8 mouse cellular contexts compared by ENCODE assay signal in genomic region chr3:26834178-26835050, GRCm38 (mm10).
A peak's percentile ranks its signal among the peaks of the same experiment; 100 is the strongest.
DNase-seq lines count a peak whose midpoint lies in the region; ATAC-seq and TF ChIP-seq lines count a peak whose summit lies in the region.

No protein-coding gene starts in this region.

- no peak for TF ChIP-seq POLR2A in CH12.LX (IDR thresholded peaks at IDR 0.05; ENCODE audit: low read depth, low read length)

- H3K27me3 ChIP-seq in CH12.LX (replicated peaks), result no peaks in the 10 kb centered on the region
- H3K27me3 ChIP-seq in kidney, embryonic 14.5 days (ENCODE audit: control insufficient read depth, insufficient read depth, low read length), result no peaks in the 10 kb centered on the region
- H3K27me3 ChIP-seq in midbrain, embryonic 13.5 days, result no peaks in the 10 kb centered on the region

- no peaks in the 10 kb centered on the region for H3K9me3 ChIP-seq in CH12.LX (replicated peaks; ENCODE audit: low read length)
- H3K9me3 ChIP-seq in kidney, embryonic 14.5 days (ENCODE audit: control insufficient read depth, low read length), result no peaks in the 10 kb centered on the region
- H3K9me3 ChIP-seq in midbrain, embryonic 13.5 days, result no peaks in the 10 kb centered on the region

- H3K9ac ChIP-seq in CH12.LX (ENCODE audit: insufficient read depth, low read depth), result no peak overlapping the region
- H3K9ac ChIP-seq in kidney, embryonic 14.5 days (ENCODE audit: low read depth, low read length), result no peak overlapping the region
- no peak overlapping the region for H3K9ac ChIP-seq in midbrain, embryonic 13.5 days (replicated peaks)

- no peak for TF ChIP-seq EP300 in CH12.LX (IDR thresholded peaks at IDR 0.05; ENCODE audit: low read length)

- peak; percentile 66 for TF ChIP-seq RAD21 in CH12.LX (IDR thresholded peaks at IDR 0.05; ENCODE audit: low read depth, low read length)

- H3K79me2 ChIP-seq in CH12.LX (replicated peaks; ENCODE audit: control insufficient read depth, extremely low read depth, insufficient read depth, poor library complexity, severe bottlenecking), result no peaks in the 10 kb centered on the region

- no peak overlapping the region for H3K4me3 ChIP-seq in CH12.LX (replicated peaks in 1 of 3; ENCODE audit: low read depth in 2 of 3, low read length in 2 of 3, poor library complexity in 1 of 3)
- H3K4me3 ChIP-seq in kidney, embryonic 14.5 days (ENCODE audit: low read length), result no peak overlapping the region
- no peak overlapping the region for H3K4me3 ChIP-seq in midbrain, embryonic 13.5 days (replicated peaks)

- no peak overlapping the region for H3K27ac ChIP-seq in CH12.LX (ENCODE audit: insufficient read depth, low read depth)
- no peak overlapping the region for H3K27ac ChIP-seq in kidney, embryonic 14.5 days (ENCODE audit: low read depth, low read length)
- peak overlapping the region; percentile 71 for H3K27ac ChIP-seq in midbrain, embryonic 13.5 days

- no peak overlapping the region for H3K4me2 ChIP-seq in CH12.LX (ENCODE audit: insufficient read depth, low read depth, poor library complexity, severe bottlenecking)
- no peak overlapping the region for H3K4me2 ChIP-seq in kidney, embryonic 14.5 days (replicated peaks; ENCODE audit: low read depth, low read length)
- H3K4me2 ChIP-seq in midbrain, embryonic 13.5 days (replicated peaks), result no peak overlapping the region

- dilution Hi-C loops in CH12.LX (cut with MboI; ENCODE audit: extremely low pct_ligation_motif_present, extremely low pct_unique_long_range_greater_than_20kb, low sequenced_read_pairs), result no loop called here

- ATAC-seq in kidney, embryonic 14.5 days (ENCODE audit: low FRiP score, low TSS enrichment), result peak; percentile 77
- peak; percentile 80 for ATAC-seq in midbrain, embryonic 13.5 days

- 68% methylated on average over 21 of the region's 21 CpGs for WGBS in kidney, embryonic 14.5 days
- WGBS in midbrain, embryonic 13.5 days, result 56% methylated on average over 21 of the region's 21 CpGs

- peak; percentile 27 to 48 for DNase-seq in cerebellum, postnatal 10 days
- DNase-seq in cerebellum, adult 11-12 months, result no peak
- peak; percentile 49 for DNase-seq in CH12.LX (ENCODE audit: extremely low read depth)
- DNase-seq in embryo, embryonic 11.5 days (ENCODE audit: low read depth, low spot score), result peak; percentile 31
- DNase-seq in urinary bladder, postnatal 36 days (ENCODE audit: low spot score in 2 of 2), result no peak
- DNase-seq in urinary bladder, postnatal 4 days (ENCODE audit: low spot score in 2 of 2), result no peak

- in situ Hi-C loops in CH12.LX (cut with MboI; ENCODE audit: low pct_ligation_motif_present, low pct_unique_long_range_greater_than_20kb, low sequenced_read_pairs), result no loop called here

- TF ChIP-seq CTCF in CH12.LX (conservative IDR thresholded peaks at IDR 0.05 in 1 of 2, IDR thresholded peaks at IDR 0.05 in 1 of 2; ENCODE audit: low read depth in 2 of 2, low read length in 2 of 2), result peak in 1 of 2 experiments; percentile 55; a peak in 2 of 4 replicates

- peaks cover 0 to 20% of the 10 kb centered on the region in 2 experiments; a peak in 2 of 4 replicates for H3K4me1 ChIP-seq in CH12.LX (ENCODE audit: control insufficient read depth in 1 of 2, insufficient read depth in 2 of 2)
- no peaks in the 10 kb centered on the region for H3K4me1 ChIP-seq in kidney, embryonic 14.5 days (ENCODE audit: control insufficient read depth, insufficient read depth, low read length)
- H3K4me1 ChIP-seq in midbrain, embryonic 13.5 days (replicated peaks), result peaks cover 34% of the 10 kb centered on the region

- H3K36me3 ChIP-seq in CH12.LX (replicated peaks in 1 of 2; ENCODE audit: control insufficient read depth in 1 of 2, insufficient read depth in 1 of 2, low read length in 1 of 2), result no peaks in the 10 kb centered on the region
- H3K36me3 ChIP-seq in kidney, embryonic 14.5 days (ENCODE audit: control insufficient read depth, insufficient read depth, low read length), result no peaks in the 10 kb centered on the region
- H3K36me3 ChIP-seq in midbrain, embryonic 13.5 days, result no peaks in the 10 kb centered on the region

TF ChIP-seq in CH12.LX, 34 proteins besides CTCF, POLR2A, EP300 and RAD21:
- TF ChIP-seq SMC3 (IDR thresholded peaks at IDR 0.05; ENCODE audit: low read depth, low read length) (peak; percentile 41), SIN3A (IDR thresholded peaks at IDR 0.05; ENCODE audit: low read length) (no peak), ZKSCAN1 (IDR thresholded peaks at IDR 0.05; ENCODE audit: borderline replicate concordance, low read depth, low read length) (no peak), MEF2A (IDR thresholded peaks at IDR 0.05; ENCODE audit: borderline replicate concordance, low read depth, low read length) (no peak), KAT2A (IDR thresholded peaks at IDR 0.05; ENCODE audit: insufficient replicate concordance, low read length) (no peak), ETS1 (conservative IDR thresholded peaks at IDR 0.05; ENCODE audit: low read depth, low read length) (no peak), ZC3H11A (IDR thresholded peaks at IDR 0.05; ENCODE audit: low read depth, low read length) (no peak)

Comparison
In these comparisons a context has a peak if more than half of its experiments do, and no peak if none do; other contexts are left out.
1. DNase-seq: peak in cerebellum, postnatal 10 days (2 of 2), CH12.LX (single experiment) and embryo, embryonic 11.5 days (single experiment); none in cerebellum, adult 11-12 months (single experiment), urinary bladder, postnatal 36 days (0 of 2) and urinary bladder, postnatal 4 days (0 of 2).